Mouse (Mus musculus): Measurements from ENCODE around the gene Slc5a10. TPM values are rescaled to one million over a fixed set of nuclear protein-coding genes. Genes with fewer than 3 reads are reported as not detected.

Slc5a10 gene
- not detected for total RNA-seq (2023)

GRCm38 (mm10) chr11:61720636-61721035 is at the start of gene Slc5a10:
TSS of gene Slc5a10 (minus strand) at chr11:61720826.

GRCm38 (mm10) chr11:61761584-61762407 is 41.2 kb upstream of the Slc5a10 start, which contains the start of gene Prpsap2:
TSS of gene Prpsap2 (minus strand) at chr11:61762088.

GRCm38 (mm10) chr11:61683907-61684731 is 36.5 kb downstream of the Slc5a10 start, which contains the start of gene Fam83g:
TSS of gene Fam83g (plus strand) at chr11:61684091.

GRCm38 (mm10) chr11:61652686-61653447 is 67.8 kb downstream of the Slc5a10 start, which contains the start of gene Grap:
TSS of gene Grap (plus strand) at chr11:61653265.

Other genes starting within 250 kb of the Slc5a10 start
- not detected for gene Mfap4, start 235.4 kb downstream of the Slc5a10 start, total RNA-seq (2023)
- 10 to 100 TPM; 39.2 to 46.6 TPM for gene Mapk7, start 226.4 kb downstream of the Slc5a10 start, total RNA-seq (2023)
- gene B9d1, start 215.7 kb downstream of the Slc5a10 start, total RNA-seq (2023): under 1 TPM in 1 of 2 experiments, not detected in 1; 0.84 TPM
- under 1 TPM in 1 of 2 experiments, not detected in 1; 0.49 TPM for gene Epn2, start 141.1 kb downstream of the Slc5a10 start, total RNA-seq (2023)
- gene Grap, start 67.6 kb downstream of the Slc5a10 start, total RNA-seq (2023): 10 to 100 TPM in 1 of 2 experiments, 1 to 10 TPM in 1; 7.6 to 13.1 TPM
- under 1 TPM; 0.18 to 0.69 TPM for gene Fam83g, start 36.7 kb downstream of the Slc5a10 start, total RNA-seq (2023)
- gene Prpsap2, start 41.3 kb upstream of the Slc5a10 start, total RNA-seq (2023): 10 to 100 TPM; 17.0 to 23.1 TPM
- 10 to 100 TPM; 18.9 to 19.9 TPM for gene Ulk2, start 134.2 kb upstream of the Slc5a10 start, total RNA-seq (2023)
- gene Akap10, start 209.4 kb upstream of the Slc5a10 start, total RNA-seq (2023): 10 to 100 TPM; 40.6 to 43.7 TPM
- 10 to 100 TPM; 23.4 to 27.0 TPM for gene Specc1, start 235.9 kb upstream of the Slc5a10 start, total RNA-seq (2023)

All from neutrophil, adult 59 days (primary cell).